Mouse (Mus musculus): ENCODE results near the gene Lrp5. TPM values are rescaled to one million over a fixed set of nuclear protein-coding genes. Genes with fewer than 3 reads are reported as not detected.

Gene Lrp5
- polyA plus RNA-seq, 1 experiment from 2014 or later, result 3.6 TPM

DNA sequence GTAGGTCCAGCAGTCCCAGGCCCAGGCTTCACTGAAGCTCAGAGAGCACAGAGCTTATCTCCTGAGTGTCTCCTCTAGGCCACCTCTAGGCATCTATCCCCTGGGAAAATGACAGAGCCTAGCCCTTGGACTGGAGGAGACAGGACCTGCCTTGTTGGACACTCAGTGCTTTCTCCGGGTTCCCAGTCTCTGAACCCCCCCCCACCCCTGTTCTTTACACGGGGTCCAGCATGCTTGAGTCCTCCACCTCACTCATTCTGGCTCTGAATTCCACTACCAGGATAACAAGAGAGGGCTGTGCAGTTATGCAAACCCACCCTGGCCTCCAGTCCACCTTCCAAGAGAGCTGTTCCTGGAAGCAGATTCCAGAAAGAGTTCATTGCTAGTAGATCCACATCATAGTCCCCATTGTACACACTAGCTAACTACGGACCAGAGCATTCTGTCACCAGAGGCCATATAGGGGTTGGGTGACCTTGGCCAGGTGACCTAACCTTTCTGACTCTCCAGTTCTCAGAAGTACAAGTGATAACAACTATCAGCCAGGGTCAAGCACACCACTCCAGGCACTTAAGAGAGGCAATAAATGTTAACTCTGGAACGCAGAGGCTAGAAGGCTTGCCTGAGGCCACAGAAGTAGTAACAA, 109.0 kb downstream of the Lrp5 start:
- Histone ChIP-seq H3K4me2 (ENCODE audit: low read depth, low read length) (no peak overlapping the region), H3K4me3 (ENCODE audit: low read depth, low read length) (no peak overlapping the region), H3K27ac (ENCODE audit: low read depth) (no peak overlapping the region), H3K4me1 (ENCODE audit: insufficient read depth) (peaks cover 37% of the 10 kb centered on the region), H3K9ac (replicated peaks) (no peak overlapping the region), H3K36me3 (replicated peaks; ENCODE audit: insufficient read depth, low read length) (no peaks in the 10 kb centered on the region), H3K27me3 (ENCODE audit: insufficient read depth, low read length) (no peaks in the 10 kb centered on the region), H3K9me3 (ENCODE audit: low read length) (no peaks in the 10 kb centered on the region)
- 63% methylated on average over 4 of the region's 4 CpGs for WGBS (ENCODE audit: insufficient replicate concordance)
- no peak for TF ChIP-seq CTCF (IDR thresholded peaks at IDR 0.05; ENCODE audit: low read depth)
- TF ChIP-seq EP300 (IDR thresholded peaks at IDR 0.05; ENCODE audit: low read depth), result no peak
- ATAC-seq (no peak), DNase-seq (no peak)

DNA sequence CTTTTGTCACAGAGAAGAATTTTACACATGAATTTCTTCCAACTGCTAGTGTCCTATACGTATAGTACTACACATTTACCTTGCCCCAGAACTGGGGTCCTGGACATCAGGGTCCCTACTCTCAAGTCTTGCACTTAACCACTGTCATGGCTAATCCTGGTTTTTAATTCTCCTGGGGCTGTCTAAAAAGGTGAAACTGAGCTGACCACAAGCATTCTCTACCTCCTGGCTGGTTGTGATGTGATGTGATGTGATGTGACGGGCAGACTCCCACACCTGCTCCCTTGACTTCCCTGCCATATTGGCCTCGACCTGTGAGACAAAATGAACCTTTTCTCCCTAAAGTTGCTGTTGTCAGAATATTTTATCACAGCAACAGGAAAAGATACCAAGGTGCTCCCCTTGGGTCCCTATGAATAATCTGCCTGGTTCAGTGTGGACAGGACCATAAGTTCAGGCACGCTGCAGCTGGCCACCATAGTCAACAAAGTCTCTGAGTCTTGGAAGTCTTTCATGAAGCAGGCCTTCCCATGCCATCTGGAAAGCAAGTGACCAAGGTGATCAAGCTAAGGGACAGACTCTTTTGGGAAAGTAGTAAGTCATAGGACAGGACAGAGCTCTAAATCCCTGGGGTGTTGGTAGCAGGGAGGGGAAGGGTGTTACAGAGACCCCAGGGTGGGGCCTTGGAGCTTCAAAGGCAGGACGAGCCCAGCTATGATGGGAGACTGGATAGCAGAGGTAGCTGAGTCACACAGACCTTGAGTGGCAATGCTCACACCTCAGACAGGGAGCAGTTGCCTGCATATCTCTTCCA, 109.7 kb downstream of the Lrp5 start:
- DNase-seq, result no peak
- Histone ChIP-seq H3K4me1 (ENCODE audit: insufficient read depth) (peaks cover 37% of the 10 kb centered on the region), H3K27me3 (ENCODE audit: insufficient read depth, low read length) (no peaks in the 10 kb centered on the region), H3K9ac (replicated peaks) (0 out of 2 replicates have a peak overlapping the region, but pooled peaks have one; percentile 12), H3K27ac (ENCODE audit: low read depth) (peak overlapping the region; percentile 95), H3K9me3 (ENCODE audit: low read length) (no peaks in the 10 kb centered on the region), H3K4me2 (ENCODE audit: low read depth, low read length) (peak overlapping the region; percentile 82), H3K4me3 (ENCODE audit: low read depth, low read length) (peak overlapping the region; percentile 92), H3K36me3 (replicated peaks; ENCODE audit: insufficient read depth, low read length) (no peaks in the 10 kb centered on the region)
- TF ChIP-seq CTCF (IDR thresholded peaks at IDR 0.05; ENCODE audit: low read depth) (no peak), EP300 (IDR thresholded peaks at IDR 0.05; ENCODE audit: low read depth) (no peak)
- no peak for ATAC-seq
- 69% methylated on average over 5 of the region's 5 CpGs for WGBS (ENCODE audit: insufficient replicate concordance)

DNA sequence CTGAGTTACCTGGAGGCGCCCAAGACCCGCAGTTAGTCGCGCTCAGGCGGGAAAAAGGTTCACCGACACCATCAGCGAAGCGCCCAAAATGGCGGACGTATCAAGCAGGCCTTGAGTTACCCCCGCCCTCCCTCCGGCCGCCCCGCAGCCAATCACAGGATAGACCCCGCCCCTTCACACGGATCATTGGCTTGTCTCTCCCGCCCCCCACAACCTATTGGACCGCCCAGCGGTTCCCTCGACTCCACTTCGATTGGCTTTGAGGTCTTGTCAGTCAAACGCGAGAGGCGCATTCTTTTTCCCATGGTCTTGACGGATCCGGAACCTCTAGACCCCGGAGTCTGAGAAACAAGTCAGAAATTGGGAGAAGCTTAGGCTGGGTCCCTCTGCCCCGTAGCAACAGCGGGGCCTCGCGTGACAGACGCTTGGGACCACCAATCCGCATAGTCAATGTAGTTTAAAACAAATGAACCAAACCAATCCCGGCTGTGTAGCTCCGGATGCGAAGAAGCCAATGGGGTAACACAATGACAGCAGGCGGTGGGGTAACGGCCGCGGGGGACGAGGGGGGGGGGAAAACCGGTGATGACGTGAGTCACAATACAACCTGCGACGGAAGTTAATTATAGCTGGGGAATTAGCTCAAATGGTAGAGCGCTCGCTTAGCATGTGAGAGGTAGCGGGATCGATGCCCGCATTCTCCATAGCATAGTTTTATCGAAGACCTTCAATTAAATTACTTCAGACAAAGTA, 110.6 kb downstream of the Lrp5 start, which contains the start of gene Ppp6r3:
Ppp6r3 (minus strand) TSS at position 118 of the 753 bp plus-strand sequence.
- DNase-seq, result peak; percentile 99
- peak within 1 kb of the TSS; percentile 94 for H3K9ac ChIP-seq (replicated peaks)
- H3K4me1 ChIP-seq (ENCODE audit: insufficient read depth), result peaks cover 37% of the 10 kb centered on the region
- WGBS (ENCODE audit: insufficient replicate concordance), result under 1% methylated on average over 50 of the region's 51 CpGs
- H3K36me3 ChIP-seq (replicated peaks; ENCODE audit: insufficient read depth, low read length), result no peaks in the 10 kb centered on the region
- no peaks in the 10 kb centered on the region for H3K9me3 ChIP-seq (ENCODE audit: low read length)
- H3K4me2 ChIP-seq (ENCODE audit: low read depth, low read length), result peak within 1 kb of the TSS; percentile 82
- H3K27me3 ChIP-seq (ENCODE audit: insufficient read depth, low read length), result no peaks in the 10 kb centered on the region
- peak within 1 kb of the TSS; percentile 95 for H3K27ac ChIP-seq (ENCODE audit: low read depth)
- peak; percentile 97 for ATAC-seq
- TF ChIP-seq EP300 (IDR thresholded peaks at IDR 0.05; ENCODE audit: low read depth) (peak; percentile 56; the same call in 1 of the 2 replicates), CTCF (IDR thresholded peaks at IDR 0.05; ENCODE audit: low read depth) (no peak)
- H3K4me3 ChIP-seq (ENCODE audit: low read depth, low read length), result peak within 1 kb of the TSS; percentile 92

DNA sequence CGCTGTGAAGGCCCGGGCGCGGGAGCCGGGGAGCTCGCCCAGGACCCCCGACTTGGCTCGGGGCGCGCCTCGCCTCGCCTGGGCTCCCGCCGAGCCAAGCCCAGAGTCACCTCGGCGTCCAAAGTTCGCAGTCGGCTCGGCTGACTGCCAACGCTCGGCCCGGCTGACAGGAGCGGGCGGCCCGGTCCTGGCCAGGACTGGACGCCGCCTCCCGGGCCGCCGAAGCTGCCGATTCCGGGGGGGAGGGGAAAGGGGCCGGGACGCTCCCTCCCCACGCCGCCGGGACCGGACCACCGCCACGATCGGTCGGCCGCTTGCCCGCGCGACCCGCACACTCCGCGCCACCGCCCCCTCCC, 111.1 kb downstream of the Lrp5 start:
- under 1% methylated on average over 42 of the region's 50 CpGs for WGBS (ENCODE audit: insufficient replicate concordance)
- TF ChIP-seq CTCF (IDR thresholded peaks at IDR 0.05; ENCODE audit: low read depth), result no peak
- no peak for TF ChIP-seq EP300 (IDR thresholded peaks at IDR 0.05; ENCODE audit: low read depth)
- peak overlapping the region; percentile 94 for H3K9ac ChIP-seq (replicated peaks)
- H3K27me3 ChIP-seq (ENCODE audit: insufficient read depth, low read length), result no peaks in the 10 kb centered on the region
- peaks cover 37% of the 10 kb centered on the region for H3K4me1 ChIP-seq (ENCODE audit: insufficient read depth)
- no peaks in the 10 kb centered on the region for H3K9me3 ChIP-seq (ENCODE audit: low read length)
- peak overlapping the region; percentile 82 for H3K4me2 ChIP-seq (ENCODE audit: low read depth, low read length)
- H3K36me3 ChIP-seq (replicated peaks; ENCODE audit: insufficient read depth, low read length), result no peaks in the 10 kb centered on the region
- H3K27ac ChIP-seq (ENCODE audit: low read depth), result peak overlapping the region; percentile 95
- peak overlapping the region; percentile 92 for H3K4me3 ChIP-seq (ENCODE audit: low read depth, low read length)
- ATAC-seq (peak; percentile 65), DNase-seq (peak; percentile 89)

DNA sequence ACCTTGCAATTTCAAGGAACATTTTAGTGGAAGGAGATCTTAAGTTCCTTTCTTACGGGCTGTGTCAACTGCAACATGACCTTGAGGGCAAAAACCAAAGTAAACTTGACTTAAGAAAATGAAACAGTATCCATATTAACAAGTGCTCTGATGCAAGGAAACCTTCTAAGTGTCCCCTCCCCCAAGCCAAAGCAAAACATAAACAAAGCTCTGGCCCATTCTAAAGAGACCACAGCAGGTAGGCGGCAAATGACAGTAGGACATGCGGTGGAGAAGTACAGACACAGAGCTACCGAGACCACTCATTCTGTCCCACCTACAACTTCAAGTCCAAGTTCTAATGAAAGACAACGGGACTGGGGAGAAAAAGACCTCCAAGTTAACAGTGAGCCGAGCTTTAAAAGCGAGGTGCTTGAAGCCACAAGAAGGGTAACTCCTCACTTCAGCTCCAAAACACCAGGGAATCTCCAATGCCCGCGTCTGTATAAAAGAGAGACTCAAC, 111.7 kb downstream of the Lrp5 start:
- no peaks in the 10 kb centered on the region for H3K9me3 ChIP-seq (ENCODE audit: low read length)
- H3K4me2 ChIP-seq (ENCODE audit: low read depth, low read length), result peak overlapping the region; percentile 82
- peak overlapping the region; percentile 92 for H3K4me3 ChIP-seq (ENCODE audit: low read depth, low read length)
- H3K4me1 ChIP-seq (ENCODE audit: insufficient read depth), result peaks cover 37% of the 10 kb centered on the region
- H3K36me3 ChIP-seq (replicated peaks; ENCODE audit: insufficient read depth, low read length), result no peaks in the 10 kb centered on the region
- peak overlapping the region; percentile 95 for H3K27ac ChIP-seq (ENCODE audit: low read depth)
- ATAC-seq (no peak), DNase-seq (no peak)
- WGBS (ENCODE audit: insufficient replicate concordance), result 3% methylated on average over 9 of the region's 9 CpGs
- TF ChIP-seq EP300 (IDR thresholded peaks at IDR 0.05; ENCODE audit: low read depth), result no peak
- H3K9ac ChIP-seq (replicated peaks), result peak overlapping the region; percentile 94
- H3K27me3 ChIP-seq (ENCODE audit: insufficient read depth, low read length), result no peaks in the 10 kb centered on the region

DNA sequence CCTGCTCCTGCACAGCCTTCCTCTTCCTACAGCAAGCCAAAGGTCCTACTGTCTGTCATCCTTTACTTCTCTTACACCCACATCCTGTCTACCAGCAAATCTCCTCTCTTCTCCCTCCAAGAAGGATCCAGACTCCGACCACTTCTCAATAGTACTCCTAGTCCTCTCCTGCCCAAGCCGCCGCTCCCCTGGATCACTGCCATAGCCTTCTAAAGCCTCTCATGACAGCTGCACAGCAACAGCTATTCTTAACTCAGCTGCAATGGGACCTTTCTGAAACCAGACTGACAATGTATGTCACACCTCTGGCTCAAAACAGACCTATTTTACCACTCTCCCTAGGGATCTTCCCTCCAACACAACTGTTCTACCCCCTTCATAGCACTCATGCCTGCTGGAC, 122.1 kb downstream of the Lrp5 start:
- no peak for TF ChIP-seq CTCF (IDR thresholded peaks at IDR 0.05; ENCODE audit: low read depth)
- TF ChIP-seq EP300 (IDR thresholded peaks at IDR 0.05; ENCODE audit: low read depth), result no peak
- Histone ChIP-seq H3K4me2 (ENCODE audit: low read depth, low read length) (no peak overlapping the region), H3K9me3 (ENCODE audit: low read length) (no peaks in the 10 kb centered on the region), H3K27ac (ENCODE audit: low read depth) (no peak overlapping the region), H3K4me1 (ENCODE audit: insufficient read depth) (peaks cover 41% of the 10 kb centered on the region), H3K4me3 (ENCODE audit: low read depth, low read length) (no peak overlapping the region), H3K36me3 (replicated peaks; ENCODE audit: insufficient read depth, low read length) (no peaks in the 10 kb centered on the region; the same call in 1 of the 2 replicates), H3K9ac (replicated peaks) (no peak overlapping the region), H3K27me3 (ENCODE audit: insufficient read depth, low read length) (no peaks in the 10 kb centered on the region)
- WGBS (ENCODE audit: insufficient replicate concordance), result 76% methylated on average over 3 of the region's 3 CpGs
- ATAC-seq (no peak), DNase-seq (no peak)
